Mouse (Mus musculus) liver, embryonic 14.5 days (tissue): ENCODE measurements at regions not wholly inside any gene's neighbourhood (a gene's known extent, or its start where the extent isn't known, plus 50 kb on each side); places are given as distances from the start of the nearest gene placed in this dataset.

Experiments
- CTCF ChIP-seq: IDR thresholded peaks from 2 replicates; pipeline ENCODE4 v1.5.1; 2016; ENCODE audit warnings: antibody characterized with exemption, low read depth, control low read depth
- EP300 ChIP-seq: IDR thresholded peaks from 2 replicates; pipeline ENCODE4 v1.6.1; 2016; ENCODE audit warnings: antibody characterized with exemption, low read depth

DNA sequence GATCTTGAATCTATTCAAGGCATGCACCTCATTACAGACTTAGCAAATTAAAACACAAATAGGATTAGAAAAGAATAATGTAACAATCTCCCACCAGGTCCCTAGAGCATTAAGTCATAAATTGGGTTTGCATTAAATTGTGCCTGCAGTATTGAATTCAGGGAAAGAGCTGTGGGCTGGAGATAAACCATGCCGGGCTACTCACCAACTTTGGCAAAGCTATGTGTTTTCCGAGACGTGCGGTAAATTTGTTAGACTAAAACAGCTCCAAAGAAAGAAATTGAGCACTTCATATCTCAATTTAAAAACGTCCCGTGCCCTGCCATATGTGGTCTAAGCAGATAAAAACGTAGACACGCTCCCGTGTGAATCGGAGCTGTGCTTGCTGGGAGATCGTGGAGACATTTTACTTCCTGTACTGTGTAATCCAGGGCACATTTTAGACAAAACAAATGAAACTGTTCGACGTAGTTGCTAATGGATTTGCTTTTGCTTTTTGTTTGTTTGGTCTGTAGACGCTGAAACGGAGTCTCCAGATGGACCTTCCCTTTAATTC is 219.5 kb downstream of the Snx10 start:
- no peak for TF ChIP-seq CTCF
- no peak for TF ChIP-seq EP300
